Mouse (Mus musculus) bone marrow, adult 2 months (tissue): ENCODE measurements around the gene Aspdh.

Experiments used
- CTCF ChIP-seq: fragments of 200-500 bp; IDR thresholded peaks from 2 replicates; pipeline ENCODE4 v1.5.1; 2011; ENCODE audit warnings: low read length, control low read depth; ENCODE audit not compliant: control insufficient read depth, insufficient read depth
- POLR2A ChIP-seq: fragments of 200-500 bp; IDR thresholded peaks from 2 replicates; pipeline ENCODE4 v1.6.1; 2011; ENCODE audit warnings: low read depth, mild to moderate bottlenecking, control low read depth, low read length, borderline replicate concordance; ENCODE audit not compliant: control insufficient read depth

DNA sequence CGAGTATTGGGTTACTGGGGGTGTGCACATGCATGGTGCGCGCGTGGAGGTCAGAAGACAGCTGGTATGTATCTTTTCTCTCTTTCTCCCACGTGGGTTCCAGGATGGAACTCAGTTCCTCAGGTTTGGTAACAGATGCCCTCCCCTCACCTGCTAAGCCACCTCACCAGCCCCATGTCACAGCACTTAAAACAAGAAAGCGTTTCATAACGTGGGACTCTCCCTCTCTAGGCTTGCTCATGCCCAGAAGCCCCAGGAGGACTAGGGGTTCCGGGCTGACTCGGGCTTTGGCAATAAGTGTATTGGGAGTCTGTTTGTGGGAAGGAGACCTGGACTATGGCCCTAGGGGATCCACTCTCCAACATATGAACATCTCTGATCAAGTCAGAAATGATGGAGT lies 31.1 kb upstream of the Aspdh start:
- TF ChIP-seq CTCF (no peak), POLR2A (no peak)
